In genomic region chr3:152100119-152100818, GRCm38 (mm10) we compare ENCODE assay signal across 10 mouse cellular contexts.
DNase-seq lines count a peak whose midpoint lies in the region; ATAC-seq and TF ChIP-seq lines count a peak whose summit lies in the region.
"Had no signal": no experiment of that assay in that cellular context is flagged by ENCODE, and none has a peak within 500 bp of the region (broad histone marks: within the 10 kb centered on the region; RNA-seq: fewer than 3 reads in every experiment).

No protein-coding gene starts in this region.

- peak; percentile 88 for DNase-seq in MEL (ENCODE audit: low read depth, low spot score)
- no peak for DNase-seq in ovary, adult 18-20 months (ENCODE audit: low spot score)
- no peak for DNase-seq in layer of hippocampus, postnatal 36 days
- no peak for DNase-seq in layer of hippocampus, postnatal 10 days (ENCODE audit: low spot score in 2 of 2)
- no peak for DNase-seq in kidney, adult 2 months
- DNase-seq: layer of hippocampus, adult 9-11 months had no signal

- H3K27ac ChIP-seq in MEL (ENCODE audit: control insufficient read depth, low read depth, low read length), result no peak overlapping the region
- H3K27ac ChIP-seq in forebrain, embryonic 15.5 days (replicated peaks), result no peak overlapping the region
- H3K27ac ChIP-seq in kidney, adult 2 months (ENCODE audit: insufficient read depth, low read depth, low read length), result no peak overlapping the region

- 48% methylated on average over 11 of the region's 11 CpGs for WGBS in forebrain, embryonic 15.5 days
- WGBS in kidney, adult 2 months, result 70% methylated on average over 11 of the region's 11 CpGs

- H3K4me2 ChIP-seq in forebrain, embryonic 15.5 days (replicated peaks), result peak overlapping the region; percentile 35

- H3K79me2 ChIP-seq in MEL (ENCODE audit: control insufficient read depth, insufficient read depth, low read length, poor library complexity), result no peaks in the 10 kb centered on the region

- peak overlapping the region; percentile 44 for H3K9ac ChIP-seq in MEL (ENCODE audit: control insufficient read depth, low read depth, low read length, poor library complexity, severe bottlenecking)
- no peak overlapping the region; the same call in 1 of the 2 replicates for H3K9ac ChIP-seq in forebrain, embryonic 15.5 days (replicated peaks)

- peak overlapping the region; percentile 80 for H3K4me3 ChIP-seq in E14TG2a.4 (replicated peaks; ENCODE audit: low read length)
- H3K4me3 ChIP-seq in MEL (ENCODE audit: control insufficient read depth in 1 of 2, insufficient read depth in 1 of 2, low read depth in 2 of 2, low read length in 2 of 2), result peak overlapping the region; percentile 40 to 70
- peak overlapping the region; percentile 28 for H3K4me3 ChIP-seq in forebrain, embryonic 15.5 days
- no peak overlapping the region for H3K4me3 ChIP-seq in kidney, adult 2 months (ENCODE audit: insufficient read depth, low read depth, low read length)
- H3K4me3 ChIP-seq: megakaryocyte, embryonic 14.5 days had no signal

- peaks cover 22% of the 10 kb centered on the region for H3K4me1 ChIP-seq in E14TG2a.4 (replicated peaks; ENCODE audit: low read depth, low read length)
- peaks cover 0 to 4% of the 10 kb centered on the region in 2 experiments; a peak in 2 of 4 replicates for H3K4me1 ChIP-seq in MEL (ENCODE audit: control insufficient read depth in 1 of 2, insufficient read depth in 2 of 2, low read length in 2 of 2)
- no peaks in the 10 kb centered on the region for H3K4me1 ChIP-seq in forebrain, embryonic 15.5 days
- no peaks in the 10 kb centered on the region for H3K4me1 ChIP-seq in kidney, adult 2 months (ENCODE audit: control insufficient read depth, insufficient read depth, low read length)

- TF ChIP-seq CTCF in E14TG2a.4 (conservative IDR thresholded peaks at IDR 0.05; ENCODE audit: low read length) (no peak), MEL (IDR thresholded peaks at IDR 0.05 in 2 of 3, conservative IDR thresholded peaks at IDR 0.05 in 1 of 3; ENCODE audit: control insufficient read depth in 1 of 3, insufficient read depth in 1 of 3, low read depth in 2 of 3, low read length in 3 of 3, poor library complexity in 1 of 3, severe bottlenecking in 1 of 3) (no peak)
- no peak for TF ChIP-seq CTCF in kidney, adult 2 months (conservative IDR thresholded peaks at IDR 0.05; ENCODE audit: insufficient read depth, insufficient read length, low read depth, low read length)

- no peak for TF ChIP-seq RAD21 in MEL (IDR thresholded peaks at IDR 0.05; ENCODE audit: low read depth, low read length)

- ATAC-seq in forebrain, embryonic 15.5 days (replicated peaks), result peak; percentile 73
- peak; percentile 28; the same call in 1 of the 2 replicates for ATAC-seq in megakaryocyte-erythroid progenitor cell, adult 5-6 weeks (replicated peaks; ENCODE audit: low FRiP score, low TSS enrichment, poor library complexity, severe bottlenecking)

- TF ChIP-seq EP300 in MEL (IDR thresholded peaks at IDR 0.05; ENCODE audit: low read depth in 1 of 2, low read length in 2 of 2), result no peak

- H3K9me3 ChIP-seq in E14TG2a.4 (ENCODE audit: low read length) (0 out of 2 replicates have a peak, but pooled peaks cover 3% of the 10 kb centered on the region), MEL (replicated peaks; ENCODE audit: insufficient read depth, low read length) (no peaks in the 10 kb centered on the region)
- no peaks in the 10 kb centered on the region for H3K9me3 ChIP-seq in forebrain, embryonic 15.5 days

- no peaks in the 10 kb centered on the region for H3K36me3 ChIP-seq in E14TG2a.4 (ENCODE audit: insufficient read depth, low read length)
- H3K36me3 ChIP-seq in MEL (ENCODE audit: control insufficient read depth in 1 of 2, insufficient read depth in 2 of 2, low read length in 2 of 2), result no peaks in the 10 kb centered on the region
- H3K36me3 ChIP-seq in forebrain, embryonic 15.5 days, result no peaks in the 10 kb centered on the region
- H3K36me3 ChIP-seq in kidney, adult 2 months (ENCODE audit: control insufficient read depth, insufficient read depth, low read length), result no peaks in the 10 kb centered on the region

- H3K27me3 ChIP-seq in E14TG2a.4 (ENCODE audit: insufficient read depth, low read length) (no peaks in the 10 kb centered on the region), MEL (ENCODE audit: control insufficient read depth in 1 of 2, insufficient read depth in 2 of 2, low read length in 2 of 2) (no peaks in the 10 kb centered on the region)
- no peaks in the 10 kb centered on the region for H3K27me3 ChIP-seq in forebrain, embryonic 15.5 days
- H3K27me3 ChIP-seq in kidney, adult 2 months (replicated peaks; ENCODE audit: control insufficient read depth, insufficient read depth, low read length), result no peaks in the 10 kb centered on the region

- TF ChIP-seq POLR2A in MEL (IDR thresholded peaks at IDR 0.05; ENCODE audit: control insufficient read depth in 1 of 2, insufficient read depth in 1 of 2, low read depth in 1 of 2, low read length in 2 of 2, poor library complexity in 1 of 2), result peak in 1 of 2 experiments; percentile 73; a peak in 2 of 4 replicates
- TF ChIP-seq POLR2A in kidney, adult 2 months (IDR thresholded peaks at IDR 0.05; ENCODE audit: low read depth, low read length), result no peak

TF ChIP-seq in MEL, 35 proteins besides CTCF, POLR2A, EP300 and RAD21:
- peak; percentile 61; the same call in 1 of the 2 replicates for TF ChIP-seq MYC (IDR thresholded peaks at IDR 0.05; ENCODE audit: low read depth, low read length)
- no peak for TF ChIP-seq E2F4 (IDR thresholded peaks at IDR 0.05; ENCODE audit: borderline replicate concordance, low read depth, low read length)
- peak; percentile 54 for TF ChIP-seq NELFE (IDR thresholded peaks at IDR 0.05; ENCODE audit: low read depth, low read length)
- no peak for TF ChIP-seq UBTF (IDR thresholded peaks at IDR 0.05; ENCODE audit: borderline replicate concordance, insufficient read depth, low read depth, low read length)
- TF ChIP-seq SIN3A (IDR thresholded peaks at IDR 0.05; ENCODE audit: low read length), result 0 out of 2 replicates have a peak, but pooled peaks have one; percentile 34
- TF ChIP-seq TBP (IDR thresholded peaks at IDR 0.05; ENCODE audit: low read depth, low read length), result peak; percentile 68
- TF ChIP-seq ELF1 (IDR thresholded peaks at IDR 0.05; ENCODE audit: low read depth, low read length), result peak; percentile 63; the same call in 1 of the 2 replicates
- peak; percentile 40; the same call in 1 of the 2 replicates for TF ChIP-seq MAX (IDR thresholded peaks at IDR 0.05; ENCODE audit: low read length)
- TF ChIP-seq MXI1 (IDR thresholded peaks at IDR 0.05; ENCODE audit: low read depth, low read length), result 0 out of 2 replicates have a peak, but pooled peaks have one; percentile 56
- TF ChIP-seq CHD2 (IDR thresholded peaks at IDR 0.05; ENCODE audit: low read length), result no peak
- TF ChIP-seq GABPA (IDR thresholded peaks at IDR 0.05; ENCODE audit: low read depth, low read length), result no peak
- no peak for TF ChIP-seq BHLHE40 (IDR thresholded peaks at IDR 0.05; ENCODE audit: borderline replicate concordance, low read depth, low read length)
- peak; percentile 67 for TF ChIP-seq ZNF384 (IDR thresholded peaks at IDR 0.05; ENCODE audit: low read depth, low read length)
- no peak for TF ChIP-seq SMC3 (IDR thresholded peaks at IDR 0.05; ENCODE audit: low read depth, low read length)
- no peak for TF ChIP-seq MYB (IDR thresholded peaks at IDR 0.05; ENCODE audit: low read depth, low read length)
